Mouse (Mus musculus) embryonic facial prominence, embryonic 11.5 days (tissue): ENCODE measurements around the gene Ror2. TPM values are rescaled to one million over a fixed set of nuclear protein-coding genes. Genes with fewer than 3 reads are reported as not detected.

Experiments used
- ATAC-seq: fragments of 200-750 bp; cut with Nextera tagmentation; replicated peaks from 2 replicates; pipeline ENCODE4 v1.8.0; 2017; ENCODE audit warnings: low read depth; ENCODE audit not compliant: insufficient number of reproducible peaks, low FRiP score, low TSS enrichment
- DNase-seq: peaks from one replicate; pipeline ENCODE4 v3.0.0-alpha.2; 2015; ENCODE audit warnings: low spot score
- H3K27ac ChIP-seq: fragments of 300-500 bp; sonication (generic); replicated peaks from 2 replicates; pipeline ENCODE4 v1.5.1; 2014; ENCODE audit warnings: mild to moderate bottlenecking, low read depth, low read length, control low read depth
- H3K27me3 ChIP-seq: fragments of 300-500 bp; sonication (generic); 2 replicates; pipeline ENCODE4 v1.6.1; 2014; ENCODE audit warnings: mild to moderate bottlenecking, low read length, moderate library complexity, mixed read lengths; ENCODE audit not compliant: control insufficient read depth, insufficient read depth
- H3K36me3 ChIP-seq: fragments of 300-500 bp; sonication (generic); replicated peaks from 2 replicates; pipeline ENCODE4 v1.6.1; 2014; ENCODE audit warnings: low read depth, mild to moderate bottlenecking, low read length, moderate library complexity, mixed read lengths; ENCODE audit not compliant: control insufficient read depth, insufficient read depth
- H3K4me1 ChIP-seq: fragments of 300-500 bp; sonication (generic); 2 replicates; pipeline ENCODE4 v1.6.1; 2014; ENCODE audit warnings: low read length, mixed read lengths; ENCODE audit not compliant: control insufficient read depth, insufficient read depth
- H3K4me2 ChIP-seq: fragments of 300-500 bp; sonication (generic); 2 replicates; pipeline ENCODE4 v1.6.1; 2014; ENCODE audit warnings: low read depth, mild to moderate bottlenecking, control low read depth, low read length, moderate library complexity
- H3K4me3 ChIP-seq: fragments of 300-500 bp; sonication (generic); 2 replicates; pipeline ENCODE4 v1.5.1; 2014; ENCODE audit warnings: low read depth, low read length, control low read depth
- H3K9ac ChIP-seq: fragments of 300-500 bp; sonication (generic); replicated peaks from 2 replicates; pipeline ENCODE4 v1.6.1; 2014; ENCODE audit warnings: mild to moderate bottlenecking, control low read depth, low read length
- H3K9me3 ChIP-seq: fragments of 300-500 bp; sonication (generic); replicated peaks from 2 replicates; pipeline ENCODE4 v1.6.1; 2016; ENCODE audit warnings: mild to moderate bottlenecking, low read length, inconsistent platforms, mixed read lengths; ENCODE audit not compliant: control insufficient read depth
- WGBS: fragments of 180-500 bp; shearing (Covaris S2); extraction: QIAGEN DNeasy Blood & Tissue Kit; methylation state at CpG from one replicate; pipeline ENCODE4 v1.1.7; 2014; 5-methylcytosine and 5-hydroxymethylcytosine counted together
- polyA plus RNA-seq: library from polyadenylated mRNA; unstranded; fragments of >200 nt; fragmentation: Nextera tagmentation; extraction: Ambion mirVana; gene quantifications from 2 replicates; pipeline ENCODE4 v1.2.1, GENCODE M21; 2014

Ror2 gene
- polyA plus RNA-seq, 1 experiment from 2014 or later, result 10.2 TPM

GRCm38 (mm10) chr13:53064681-53065080 is 221.2 kb downstream of the Ror2 start:
- WGBS, result 91% methylated on average over 1 of the region's 1 CpGs
- H3K27me3 ChIP-seq, result no peaks in the 10 kb centered on the region
- H3K4me1 ChIP-seq, result no peaks in the 10 kb centered on the region
- H3K27ac ChIP-seq, result no peak overlapping the region
- no peak overlapping the region for H3K4me3 ChIP-seq
- H3K9ac ChIP-seq, result no peak overlapping the region
- DNase-seq, result no peak
- H3K4me2 ChIP-seq, result no peak overlapping the region
- ATAC-seq, result no peak
- H3K9me3 ChIP-seq, result no peaks in the 10 kb centered on the region
- no peaks in the 10 kb centered on the region for H3K36me3 ChIP-seq

Other genes with a start within 250 kb of the Ror2 start
- 39.5 and 42.1 TPM in 2 replicates for gene Sptlc1, start 91.3 kb upstream of the Ror2 start, polyA plus RNA-seq
- 31.2 and 41.2 TPM in 2 replicates for gene Msx2, start 186.9 kb upstream of the Ror2 start, polyA plus RNA-seq